Mouse (Mus musculus) brain, embryonic 14.5 days (tissue): ENCODE data around the gene Unc5cl.

Experiments used
- CTCF ChIP-seq: fragments of 200-500 bp; IDR thresholded peaks from 2 replicates; pipeline ENCODE4 v1.5.1; 2012; ENCODE audit warnings: inconsistent platforms, mild to moderate bottlenecking, moderate library complexity, borderline replicate concordance; ENCODE audit not compliant: insufficient read depth, insufficient read length; ENCODE audit errors: extremely low read depth
- POLR2A ChIP-seq: fragments of 200-500 bp; IDR thresholded peaks from 2 replicates; pipeline ENCODE4 v1.6.1; 2012; ENCODE audit warnings: mild to moderate bottlenecking, inconsistent platforms, borderline replicate concordance; ENCODE audit not compliant: poor library complexity, insufficient read depth, insufficient read length, severe bottlenecking; ENCODE audit errors: extremely low read depth

- TF ChIP-seq CTCF: no peak
- no peak for TF ChIP-seq POLR2A
Observed at GRCm38 (mm10) chr17:48447675-48448074, 7.0 kb upstream of the Unc5cl start.
